Mouse (Mus musculus) lung, adult 2 months (tissue): Measurements from ENCODE around the gene Spc24. TPM values are rescaled to one million over a fixed set of nuclear protein-coding genes. Genes with fewer than 3 reads are reported as not detected.
"Not testable (repeated sequence)": the region's sequence is repeated elsewhere in the genome, so short reads cannot be mapped to it uniquely, and the experiment has no call there.

Experiments
- DNase-seq: peaks from one replicate; pipeline ENCODE4 v3.0.0; 2022
- H3K4me1 ChIP-seq: fragments of 200-500 bp; 2 replicates; pipeline ENCODE4 v1.6.1; 2011; ENCODE audit warnings: low read length; ENCODE audit not compliant: control insufficient read depth, insufficient read depth
- H3K4me3 ChIP-seq: fragments of 200-500 bp; replicated peaks from 2 replicates; pipeline ENCODE3; 2011; ENCODE audit warnings: low read depth, mild to moderate bottlenecking, control low read depth, low read length; ENCODE audit errors: extremely low read depth
- CTCF ChIP-seq: fragments of 200-500 bp; IDR thresholded peaks from 2 replicates; pipeline ENCODE4 v1.5.1; 2011; ENCODE audit warnings: mild to moderate bottlenecking, low read length, control low read depth; ENCODE audit not compliant: insufficient read depth
- POLR2A ChIP-seq: fragments of 200-500 bp; IDR thresholded peaks from 2 replicates; pipeline ENCODE4 v1.6.1; 2011; ENCODE audit warnings: low read depth, mild to moderate bottlenecking, control low read depth, low read length, borderline replicate concordance; ENCODE audit errors: extremely low read depth
- WGBS: fragments of 180-500 bp; shearing (Covaris S2); methylation state at CpG from one replicate; pipeline ENCODE4 v1.1.7; 2018; 5-methylcytosine and 5-hydroxymethylcytosine counted together
- polyA plus RNA-seq: library from polyadenylated mRNA; depleted of rRNA; stranded (reverse); fragments of >200 nt; gene quantifications from 2 replicates; pipeline ENCODE4 v1.2.3, GENCODE M21; 2012

Gene Spc24
- polyA plus RNA-seq, 1 experiment, result 3.2 TPM

DNA sequence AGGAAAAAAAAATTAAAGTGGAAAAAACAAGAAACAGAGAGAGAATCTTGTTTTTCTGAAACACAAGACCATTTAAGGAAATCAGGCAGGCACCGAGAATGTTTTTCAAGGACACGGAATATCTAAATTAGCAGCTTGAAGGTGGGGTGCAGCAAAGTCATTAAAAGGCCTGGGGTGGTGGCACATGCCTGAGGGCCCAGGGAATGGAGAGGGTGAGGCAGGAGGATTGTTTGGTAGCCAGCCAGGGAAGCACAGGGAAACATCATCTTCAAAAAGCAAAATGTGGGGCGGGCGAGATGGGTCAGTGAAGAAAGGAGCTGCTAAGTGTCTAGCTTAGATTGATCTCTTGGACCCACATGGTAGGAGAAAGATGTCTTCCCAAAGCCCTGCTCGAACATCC is 27.6 kb upstream of the Spc24 start:
- WGBS, result 70% methylated on average over 5 of the region's 5 CpGs
- peaks cover 16% of the 10 kb centered on the region for H3K4me1 ChIP-seq

DNA sequence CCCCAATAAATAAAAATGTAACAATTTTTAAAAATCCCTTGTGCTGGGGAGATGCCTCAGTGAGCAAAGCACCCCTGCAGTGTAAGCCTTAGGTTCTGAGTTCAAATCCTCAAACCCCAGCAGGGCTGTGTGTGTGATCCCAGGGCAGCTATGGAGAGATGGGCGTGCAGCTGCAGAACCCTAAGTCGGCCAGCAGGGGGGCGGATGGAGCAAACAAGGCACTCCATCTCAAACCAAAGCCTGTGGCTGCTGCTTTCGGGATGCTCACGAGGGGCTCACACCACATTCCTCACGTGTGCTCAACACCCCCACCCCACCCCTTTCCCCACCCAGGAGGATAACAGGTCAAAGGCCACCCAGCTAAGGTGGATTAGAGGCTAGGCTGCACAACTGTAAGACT is 26.8 kb upstream of the Spc24 start:
- 9% methylated on average over 6 of the region's 6 CpGs for WGBS
- peak; percentile 77 for DNase-seq
- TF ChIP-seq CTCF, result peak; percentile 82
- no peak for TF ChIP-seq POLR2A

More for the DNA sequence above, 27.6 kb upstream of the Spc24 start:
- H3K4me3 ChIP-seq, result no peak overlapping the region
- no peak for DNase-seq
- TF ChIP-seq POLR2A (no peak), CTCF (no peak)

GRCm38 (mm10) chr9:21786309-21786708 is 26.2 kb upstream of the Spc24 start:
- WGBS, result 73% methylated on average over 2 of the region's 2 CpGs
- H3K4me3 ChIP-seq, H3K4me1 ChIP-seq, DNase-seq: not testable (repeated sequence)

More for the DNA sequence above, 26.8 kb upstream of the Spc24 start:
- Histone ChIP-seq H3K4me3 (no peak overlapping the region), H3K4me1 (peaks cover 13% of the 10 kb centered on the region)

- no peak overlapping the region for H3K4me3 ChIP-seq
- H3K4me1 ChIP-seq, result peaks cover 10% of the 10 kb centered on the region
- TF ChIP-seq CTCF (no peak), POLR2A (peak; percentile 37; the same call in 1 of the 2 replicates)
- WGBS, result 51% methylated on average over 7 of the region's 7 CpGs
- peak; percentile 56 for DNase-seq
These were observed 24.6 kb upstream of the Spc24 start for GRCm38 (mm10) chr9:21784517-21785307.

- Histone ChIP-seq H3K4me3 (no peak overlapping the region), H3K4me1 (peaks cover 7% of the 10 kb centered on the region)
- TF ChIP-seq POLR2A, result no peak
- no peak for TF ChIP-seq CTCF
- DNase-seq, result no peak
- WGBS, result 65% methylated on average over 15 of the region's 15 CpGs
These were observed 21.8 kb upstream of the Spc24 start for GRCm38 (mm10) chr9:21781657-21782468.

- Histone ChIP-seq H3K4me3 (no peak overlapping the region), H3K4me1 (0 out of 2 replicates have a peak, but pooled peaks cover 5% of the 10 kb centered on the region)
- DNase-seq, result no peak
- no peak for TF ChIP-seq CTCF
- TF ChIP-seq POLR2A, result no peak
- 72% methylated on average over 3 of the region's 3 CpGs for WGBS
These were observed 17.6 kb upstream of the Spc24 start for GRCm38 (mm10) chr9:21777726-21778125.

DNA sequence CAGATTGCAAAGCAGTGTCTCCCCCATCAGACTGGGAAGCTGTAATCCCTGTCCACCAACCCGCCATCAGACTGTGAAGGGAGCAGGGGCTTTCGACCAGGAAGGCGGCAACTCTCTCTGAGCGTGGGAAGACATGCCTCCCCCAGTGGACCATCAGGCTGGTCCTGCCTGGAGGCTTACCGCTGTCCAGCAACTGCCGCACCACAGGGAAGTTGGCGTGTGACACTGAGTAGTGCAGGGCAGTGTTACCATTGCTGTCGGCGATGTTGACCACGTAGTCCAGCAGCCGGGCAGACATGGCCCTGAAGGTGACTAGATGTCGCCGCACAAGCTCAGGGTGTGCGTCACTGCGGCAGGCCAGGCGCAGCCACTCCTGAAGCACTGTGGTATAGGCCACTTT is 14.2 kb upstream of the Spc24 start:
- DNase-seq, result no peak
- 87% methylated on average over 16 of the region's 16 CpGs for WGBS
- H3K4me3 ChIP-seq, result no peak overlapping the region
- TF ChIP-seq CTCF, result no peak
- TF ChIP-seq POLR2A, result no peak
- H3K4me1 ChIP-seq, result peaks cover 6% of the 10 kb centered on the region

GRCm38 (mm10) chr9:21773396-21773795 is 13.3 kb upstream of the Spc24 start:
- H3K4me3 ChIP-seq, DNase-seq: not testable (repeated sequence)
- 82% methylated on average over 5 of the region's 5 CpGs for WGBS
- peaks cover 13% of the 10 kb centered on the region for H3K4me1 ChIP-seq

DNA sequence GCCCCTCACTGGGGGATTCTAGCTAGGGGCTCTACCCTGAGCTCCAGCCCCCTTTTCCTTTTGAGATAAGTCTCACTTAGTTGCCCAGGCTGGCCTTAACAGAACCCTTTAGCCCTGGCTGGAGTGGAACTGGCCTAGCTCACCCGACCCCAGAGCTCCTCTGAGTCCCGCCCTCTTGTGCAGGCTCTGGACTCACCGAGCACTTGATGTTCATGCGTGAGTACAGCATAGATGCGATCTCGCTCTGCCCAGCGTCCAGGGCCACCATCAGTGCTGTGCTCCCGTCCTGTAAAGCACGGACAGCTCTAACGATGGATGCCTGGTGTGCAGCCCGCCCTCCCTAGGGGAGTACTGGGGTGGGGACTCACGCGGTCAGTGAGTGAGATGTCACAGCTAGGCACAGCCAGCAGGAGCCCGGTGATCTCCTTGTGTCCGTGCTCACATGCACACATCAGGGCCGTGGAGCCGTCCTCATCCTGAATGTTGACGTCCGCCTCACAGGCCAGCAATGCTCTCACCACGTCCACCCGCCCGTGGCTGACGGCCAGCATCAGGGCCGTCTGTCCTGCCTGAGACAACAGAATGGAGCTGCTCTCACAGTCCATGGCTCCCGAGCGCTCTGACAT is 9.6 kb upstream of the Spc24 start:
- TF ChIP-seq CTCF, result no peak
- no peak for TF ChIP-seq POLR2A
- DNase-seq, result no peak
- 61% methylated on average over 26 of the region's 26 CpGs for WGBS
- no peak overlapping the region for H3K4me3 ChIP-seq
- H3K4me1 ChIP-seq, result peaks cover 13% of the 10 kb centered on the region

DNA sequence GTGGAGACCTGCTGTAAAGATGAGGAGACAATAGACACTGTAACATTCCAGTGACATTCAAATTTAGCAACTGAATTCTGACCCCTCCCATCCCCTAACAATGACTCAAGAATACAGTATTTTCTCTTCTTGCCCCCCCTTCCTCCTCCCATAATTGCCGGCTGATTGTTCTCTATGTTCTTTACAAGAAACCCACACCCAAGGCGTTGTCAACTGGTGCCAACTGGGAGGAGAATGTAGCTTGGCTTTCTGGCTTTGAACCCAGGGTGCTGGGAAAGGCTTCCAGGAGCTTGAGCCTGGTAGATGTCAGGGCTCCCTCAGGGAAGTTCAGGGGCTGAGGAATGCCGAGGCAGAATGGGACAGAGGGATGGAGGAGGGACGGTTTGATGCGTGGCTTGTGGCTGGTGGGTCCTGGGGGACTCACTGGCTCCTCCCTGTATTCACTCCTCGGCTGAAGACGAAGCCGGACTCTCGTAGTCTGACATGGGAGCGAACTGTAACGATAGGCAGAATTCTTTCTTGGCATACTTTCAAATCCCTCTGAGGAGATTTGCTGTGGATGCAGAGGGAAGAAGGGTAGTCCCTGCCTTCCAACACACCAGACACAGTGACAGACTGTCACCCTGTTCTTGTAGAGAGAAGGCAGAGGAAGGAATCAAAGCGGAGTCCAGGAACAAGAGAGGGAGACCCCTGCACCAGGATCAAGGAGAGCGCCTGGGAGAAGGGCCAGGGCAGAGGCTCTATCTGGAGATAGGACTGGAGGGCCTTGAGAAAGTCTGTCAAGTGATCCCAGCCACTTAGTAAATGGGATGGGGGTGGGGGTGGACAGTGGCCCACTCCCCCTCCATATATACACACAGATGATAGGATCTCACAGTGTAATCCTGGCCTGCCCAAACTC is 8.7 kb upstream of the Spc24 start:
- TF ChIP-seq POLR2A (no peak), CTCF (no peak)
- Histone ChIP-seq H3K4me1 (peaks cover 15% of the 10 kb centered on the region), H3K4me3 (no peak overlapping the region)
- DNase-seq, result no peak
- WGBS, result 50% methylated on average over 13 of the region's 13 CpGs
